Mouse (Mus musculus): ENCODE data around the gene Rpl18.
A peak's percentile ranks its signal among the peaks of the same experiment; 100 is the strongest.

The Rpl18 gene

DNA sequence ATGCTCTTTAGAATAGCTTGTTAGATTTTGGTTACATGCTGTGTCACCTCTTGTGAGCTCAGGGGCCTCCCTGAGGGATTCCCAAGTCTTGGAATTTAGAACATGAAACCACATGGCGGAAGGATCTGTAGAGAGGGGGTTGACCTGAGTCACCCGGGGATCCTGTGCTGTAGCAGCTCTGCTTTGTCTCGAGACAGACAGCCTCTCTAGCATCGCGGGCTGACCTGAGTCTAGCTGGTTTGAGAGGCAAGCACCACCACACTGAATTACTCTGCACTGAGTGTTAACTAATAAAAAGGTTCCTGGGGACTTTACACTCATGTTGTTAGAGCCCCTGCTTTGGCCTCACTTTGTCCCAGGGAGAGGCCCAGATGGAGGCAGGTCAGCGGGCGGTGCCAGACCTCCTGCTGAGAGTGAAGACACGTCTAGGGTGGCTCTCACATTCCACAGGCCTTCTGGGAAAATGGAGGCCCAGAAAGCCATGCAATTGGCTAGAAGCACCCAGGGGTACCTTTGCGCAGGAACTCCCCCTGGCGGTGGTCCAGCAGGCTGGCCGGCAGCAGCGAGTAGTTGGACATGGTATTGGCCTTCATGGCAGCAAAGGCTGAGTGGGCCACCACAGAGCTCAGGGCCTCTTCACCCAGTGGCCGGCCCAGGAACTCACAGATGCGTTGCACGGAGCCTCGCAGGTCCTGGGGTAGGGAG lies 15.6 kb downstream of the Rpl18 start:
- no peak for DNase-seq (ENCODE audit: low read depth, low spot score)

DNA sequence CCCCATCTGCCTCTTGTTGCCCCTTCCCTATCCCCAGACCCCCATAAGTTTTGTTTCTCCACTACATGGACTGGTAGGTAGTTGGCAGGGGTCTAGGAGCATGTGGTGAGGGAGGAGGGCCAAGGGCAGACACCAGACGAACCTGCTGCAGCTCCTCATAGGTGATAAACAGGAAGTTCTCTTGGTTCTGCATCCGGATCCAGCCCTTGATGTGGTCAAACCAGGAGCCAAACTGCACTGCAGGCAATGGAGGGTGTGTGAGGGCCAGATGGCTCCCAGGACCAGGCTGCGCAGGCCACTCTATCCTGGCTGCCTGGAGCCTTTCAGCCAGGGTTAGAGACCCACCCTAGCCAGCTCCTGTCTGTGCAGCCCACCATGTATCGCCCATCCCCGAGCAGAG lies 18.2 kb downstream of the Rpl18 start:
- no peak for DNase-seq (ENCODE audit: low read depth, low spot score)

DNA sequence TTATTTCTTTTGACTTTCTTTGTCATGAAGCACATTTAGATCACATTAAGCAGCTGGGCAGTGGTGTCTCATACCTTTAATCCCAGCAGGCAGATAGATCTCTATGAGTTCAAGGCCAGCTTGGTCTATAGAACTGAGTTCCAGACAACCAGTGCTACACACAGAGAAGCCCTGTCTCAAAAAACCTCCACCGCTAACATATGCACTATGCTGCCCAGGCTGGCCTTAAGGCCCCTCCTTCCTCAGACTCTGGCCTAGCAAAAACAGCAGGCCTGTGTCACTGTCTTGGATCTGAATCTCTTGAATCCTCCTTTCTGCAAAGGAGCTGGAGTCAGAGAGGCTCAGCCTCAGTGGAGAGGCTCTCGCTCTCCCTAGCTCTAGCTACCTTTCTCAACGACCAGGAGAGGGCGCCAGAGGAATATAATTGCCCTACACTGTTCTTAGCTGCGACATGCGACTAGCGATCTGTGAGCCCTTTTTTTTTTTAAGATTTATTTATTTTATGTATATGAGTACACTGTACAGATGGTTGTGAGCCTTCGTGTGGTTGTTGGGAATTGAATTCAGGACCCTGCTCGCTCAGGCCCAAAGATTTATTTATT lies 24.0 kb downstream of the Rpl18 start:
- DNase-seq (ENCODE audit: low read depth, low spot score) = peak; percentile 76

DNA sequence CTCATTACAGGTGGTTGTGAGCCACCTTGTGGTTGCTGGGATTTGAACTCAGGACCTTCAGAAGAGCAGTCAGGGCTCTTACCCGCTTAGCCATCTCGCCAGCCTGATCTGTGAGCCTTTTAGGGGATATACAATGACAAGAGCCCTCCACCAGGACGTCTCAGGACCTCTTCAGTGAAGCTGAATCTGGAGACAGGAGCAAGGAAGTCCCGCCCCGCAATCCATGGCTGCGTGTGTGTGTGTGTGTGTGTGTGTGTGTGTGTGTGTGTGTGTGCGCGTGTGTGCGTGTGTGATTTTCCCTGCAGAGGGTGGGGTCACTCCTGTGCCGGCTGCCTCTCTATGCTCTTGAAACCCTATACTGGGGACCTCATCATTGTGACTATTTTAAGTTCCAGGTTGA lies 24.6 kb downstream of the Rpl18 start:
- DNase-seq (ENCODE audit: low read depth, low spot score) = no peak

DNA sequence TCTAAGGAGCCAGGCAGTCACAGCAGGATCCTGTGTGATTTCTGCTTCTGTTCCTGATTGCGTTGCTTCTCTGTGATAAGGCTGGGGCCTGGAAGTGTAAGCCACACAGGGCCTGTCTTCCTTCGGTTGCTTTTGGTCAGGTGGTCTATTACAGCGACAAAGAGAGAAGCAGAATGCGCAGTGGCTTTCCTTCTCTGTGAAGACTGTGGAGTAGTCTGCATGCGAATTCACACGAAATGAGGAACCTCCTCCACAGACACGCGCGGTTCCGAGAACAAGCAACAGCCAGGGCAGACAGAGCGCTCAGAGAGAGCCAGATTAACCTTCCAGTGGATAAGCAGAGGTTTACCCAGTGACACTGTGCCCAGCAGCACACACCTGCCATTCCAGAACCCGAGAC lies 26.1 kb downstream of the Rpl18 start:
- DNase-seq (ENCODE audit: low read depth, low spot score) = no peak

DNA sequence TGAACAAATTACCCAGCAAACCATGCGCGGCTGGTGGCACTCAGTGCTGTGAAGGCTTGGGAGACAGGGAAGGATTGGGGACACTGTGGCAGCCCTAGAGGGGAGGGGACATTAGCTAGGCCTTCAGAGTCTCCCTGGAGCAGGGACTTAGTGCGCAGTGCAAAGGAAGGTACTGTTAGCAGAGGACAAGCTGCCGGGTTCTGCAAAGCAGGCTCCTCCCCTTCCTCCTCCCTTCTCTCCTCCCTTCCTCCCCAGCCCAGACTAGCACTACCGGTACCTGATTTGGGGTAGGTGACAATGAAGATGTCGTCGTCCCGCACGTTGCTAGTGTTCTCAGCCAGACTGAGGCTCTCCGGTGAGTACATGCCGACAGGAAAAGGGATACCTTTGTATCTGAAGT lies 26.5 kb downstream of the Rpl18 start:
- DNase-seq (ENCODE audit: low read depth, low spot score) = no peak

DNA sequence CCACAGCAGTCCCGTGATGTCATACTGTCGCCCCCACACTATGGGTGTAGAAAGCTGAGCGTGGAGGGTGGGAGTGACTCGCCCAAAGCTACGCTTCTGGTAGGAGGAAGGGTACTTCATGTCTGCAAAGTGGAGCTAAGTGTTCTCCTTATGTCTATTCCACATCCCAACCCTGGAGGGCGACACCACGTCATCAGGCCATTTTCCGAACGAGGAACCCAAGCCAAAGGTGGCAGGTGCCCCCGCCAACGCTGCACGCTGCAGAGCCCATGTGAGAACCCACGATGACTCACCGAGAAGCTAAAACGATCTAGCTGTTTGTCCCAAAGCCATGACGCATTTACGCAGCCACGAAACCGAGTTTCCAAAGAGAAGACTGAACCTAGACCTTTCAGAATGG lies 27.1 kb downstream of the Rpl18 start:
- no peak for DNase-seq (ENCODE audit: low read depth, low spot score)

DNA sequence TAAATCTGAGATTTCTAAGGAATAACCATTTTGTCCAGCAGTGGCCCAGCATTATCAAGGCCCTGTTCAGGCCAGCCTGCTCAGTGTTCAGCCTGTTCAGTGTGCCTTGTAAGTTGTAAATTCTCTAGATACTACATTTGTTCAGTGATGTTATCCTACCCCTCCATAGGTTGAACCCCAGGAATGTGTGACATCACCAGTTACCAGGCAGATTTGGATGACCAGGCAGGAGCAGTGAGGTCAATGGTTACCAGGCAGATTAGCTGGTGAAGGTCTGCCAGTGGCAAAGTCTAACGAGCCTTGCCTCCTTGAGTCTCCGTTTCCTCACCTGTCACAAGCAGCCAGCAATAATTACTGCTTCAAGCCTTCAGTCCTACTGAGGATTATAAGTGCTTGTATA lies 29.1 kb downstream of the Rpl18 start:
- peak; percentile 36 for DNase-seq (ENCODE audit: low read depth, low spot score)

GRCm38 (mm10) chr7:45746518-45746917 lies 31.3 kb downstream of the Rpl18 start:
- no peak for DNase-seq (ENCODE audit: low read depth, low spot score)

DNA sequence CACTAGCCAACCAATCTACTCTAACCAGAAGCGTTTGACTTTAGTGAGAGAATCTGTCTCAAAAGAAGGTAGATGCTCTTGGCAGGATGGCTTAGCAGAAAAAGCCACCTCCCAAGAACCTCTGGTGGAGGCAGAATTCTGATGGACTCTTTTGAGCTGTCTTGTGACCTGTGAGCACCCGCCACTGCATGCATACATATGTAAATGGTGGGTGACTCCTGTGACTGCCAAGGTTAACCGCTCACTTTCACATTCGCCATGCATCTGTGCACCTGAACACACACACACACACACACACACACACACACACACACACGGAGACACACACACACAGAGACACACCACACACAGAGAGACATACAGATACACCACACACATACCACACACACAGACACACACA lies 32.2 kb downstream of the Rpl18 start:
- DNase-seq (ENCODE audit: low read depth, low spot score) = no peak

DNA sequence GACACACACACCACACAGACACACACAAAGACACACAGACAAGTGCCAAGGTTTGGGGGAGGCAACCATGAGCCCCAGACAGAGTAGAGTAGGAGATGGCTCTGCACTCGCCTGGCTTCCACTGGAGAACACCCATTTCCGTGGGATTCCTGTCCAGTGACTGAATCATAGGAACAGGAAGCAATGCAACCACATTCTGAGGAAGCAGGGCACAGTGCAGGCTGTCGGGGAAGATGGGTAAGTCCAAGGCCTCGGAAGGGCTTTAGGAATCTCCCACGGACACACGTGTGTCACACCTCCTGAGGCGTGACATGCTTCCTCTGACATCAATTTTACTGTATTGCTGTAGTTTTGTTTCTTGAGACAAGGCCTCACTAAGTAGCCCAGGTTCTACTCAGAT lies 32.9 kb downstream of the Rpl18 start:
- no peak for DNase-seq (ENCODE audit: low read depth, low spot score)

- DNase-seq (ENCODE audit: low read depth, low spot score) = no peak
Observed at GRCm38 (mm10) chr7:45749401-45749800, 34.1 kb downstream of the Rpl18 start.

GRCm38 (mm10) chr7:45750162-45750561 lies 34.9 kb downstream of the Rpl18 start:
- DNase-seq (ENCODE audit: low read depth, low spot score) = no peak

DNA sequence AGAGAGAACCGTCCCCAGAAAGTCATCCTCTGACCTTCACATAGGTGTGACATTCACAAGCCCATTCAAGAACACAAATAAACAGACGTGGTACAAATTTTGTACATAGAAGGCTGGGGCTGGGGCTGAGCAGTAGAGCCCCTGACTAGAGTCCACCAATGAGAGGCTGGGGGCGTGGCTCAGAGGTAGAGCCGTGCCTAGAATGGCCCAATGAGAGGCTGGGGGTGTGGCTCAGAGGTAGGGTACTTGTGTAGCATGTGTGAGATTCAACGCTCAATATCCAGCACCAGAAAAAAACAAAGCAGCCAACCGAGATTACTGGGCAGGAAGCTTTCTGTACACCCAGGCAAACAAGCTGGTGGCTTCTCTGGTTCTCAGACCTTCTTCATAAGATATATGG lies 40.4 kb downstream of the Rpl18 start:
- DNase-seq (ENCODE audit: low read depth, low spot score) = no peak

GRCm38 (mm10) chr7:45759400-45759799 lies 44.1 kb downstream of the Rpl18 start:
- no peak for DNase-seq (ENCODE audit: low read depth, low spot score)

GRCm38 (mm10) chr7:45760151-45760550 lies 44.9 kb downstream of the Rpl18 start:
- DNase-seq (ENCODE audit: low read depth, low spot score) = no peak

DNA sequence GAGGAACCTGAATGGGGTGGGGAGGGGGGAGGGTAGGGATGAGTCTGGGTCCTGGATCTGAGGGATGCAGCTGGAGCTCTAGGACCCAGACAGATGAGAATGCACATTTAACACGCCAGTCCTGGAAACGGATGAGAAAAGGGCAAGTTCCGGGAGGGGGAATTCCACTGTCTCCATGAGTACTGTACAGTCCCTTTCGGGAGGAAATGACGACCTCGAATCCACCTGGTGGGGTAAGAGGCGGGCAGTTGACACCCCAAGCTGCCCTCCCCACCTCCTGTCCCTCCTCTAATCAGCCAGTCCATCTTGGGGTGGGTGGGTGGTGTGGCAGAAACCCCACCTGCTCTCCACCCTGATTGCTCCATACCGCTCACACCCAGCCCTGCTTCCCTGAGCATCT lies 50.7 kb downstream of the Rpl18 start:
- no peak for DNase-seq (ENCODE audit: low read depth, low spot score)

GRCm38 (mm10) chr7:45766764-45767163 lies 51.5 kb downstream of the Rpl18 start:
- DNase-seq (ENCODE audit: low read depth, low spot score) = no peak

DNA sequence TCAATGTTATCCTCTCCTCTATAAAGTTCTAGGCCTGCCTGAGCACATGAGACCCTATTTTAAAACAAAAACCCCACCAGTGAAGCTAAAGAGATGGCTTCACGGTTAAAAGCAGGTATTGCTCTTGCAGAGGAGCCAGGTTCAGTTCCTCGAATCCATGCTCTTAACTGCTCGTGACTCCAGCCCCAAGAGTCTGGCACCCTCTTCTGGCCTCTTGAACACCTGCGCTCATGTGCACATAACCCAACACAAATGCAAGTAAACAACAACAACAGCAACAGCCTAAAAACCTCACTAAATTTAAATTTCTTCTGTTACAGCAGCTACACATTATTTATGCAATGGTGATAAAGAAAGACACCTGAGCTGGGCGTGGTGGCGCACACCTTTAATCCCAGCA lies 52.2 kb downstream of the Rpl18 start:
- no peak for DNase-seq (ENCODE audit: low read depth, low spot score)
